Mouse (Mus musculus): ENCODE measurements around the gene Cnksr1.

DNA sequence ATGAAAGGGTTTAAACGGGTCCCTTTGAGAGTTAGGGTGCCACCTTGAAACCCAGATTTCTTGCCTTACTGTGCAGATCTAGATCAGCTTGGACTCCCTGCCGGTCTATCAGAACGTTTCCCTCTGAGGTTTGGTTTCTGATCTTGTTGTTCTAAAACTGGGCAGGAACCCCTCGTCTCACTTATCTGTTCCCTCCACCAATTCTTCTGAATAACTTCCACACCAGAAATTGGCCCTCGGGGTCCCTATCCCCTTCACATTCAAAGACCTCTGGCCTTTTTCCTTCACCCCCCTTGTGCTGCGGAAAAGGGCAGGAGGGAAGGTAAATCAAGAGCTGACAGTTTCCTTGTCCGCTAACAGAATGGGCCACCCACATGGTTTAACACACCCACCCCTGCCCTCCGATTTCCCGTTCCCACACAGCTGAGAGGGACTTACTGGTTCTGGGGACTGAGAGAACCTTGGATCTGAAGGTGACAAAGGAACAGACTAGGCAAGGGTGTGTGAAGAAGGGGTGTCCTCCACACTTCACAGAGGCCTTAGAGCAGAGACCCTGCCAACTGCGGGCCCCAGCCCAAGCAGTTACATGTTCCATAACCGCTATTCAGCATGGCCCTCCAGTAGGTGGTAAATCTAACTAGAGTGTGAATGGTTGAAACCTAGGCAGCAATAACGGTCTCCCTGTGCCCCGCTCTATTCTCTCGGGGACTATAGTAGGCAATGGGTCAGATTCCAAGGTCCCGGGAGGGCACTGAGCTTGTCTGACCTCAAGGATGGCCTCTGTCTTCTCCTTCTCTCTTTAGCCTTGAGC is 14.9 kb upstream of the Cnksr1 start:
- TF ChIP-seq CTCF (IDR thresholded peaks at IDR 0.05; ENCODE audit: low read depth), result no peak
- no peak for TF ChIP-seq EP300 (IDR thresholded peaks at IDR 0.05; ENCODE audit: low read depth)

Data from heart, postnatal 0 days (tissue).